Mouse (Mus musculus) hindbrain, postnatal 0 days (tissue): ENCODE measurements around the gene Rpl9-ps1. TPM values are rescaled to one million over a fixed set of nuclear protein-coding genes. Genes with fewer than 3 reads are reported as not detected.

Source experiments
- ATAC-seq: fragments of 200-750 bp; cut with Nextera tagmentation; 2 replicates; pipeline ENCODE4 v1.8.0; 2017; ENCODE audit warnings: mild to moderate bottlenecking, moderate TSS enrichment, moderate library complexity
- DNase-seq: peaks from one replicate; pipeline ENCODE4 v3.0.0-alpha.2; 2015; ENCODE audit warnings: low spot score
- H3K27ac ChIP-seq: fragments of 300-500 bp; sonication (generic); 2 replicates; pipeline ENCODE4 v1.5.1; 2014; ENCODE audit warnings: mild to moderate bottlenecking
- H3K27me3 ChIP-seq: fragments of 300-500 bp; sonication (generic); 2 replicates; pipeline ENCODE4 v1.6.1; 2014; ENCODE audit warnings: low read length, mixed read lengths; ENCODE audit not compliant: insufficient read depth
- H3K36me3 ChIP-seq: fragments of 300-500 bp; sonication (generic); 2 replicates; pipeline ENCODE4 v1.6.1; 2014; ENCODE audit warnings: low read length, mixed read lengths; ENCODE audit not compliant: insufficient read depth
- H3K4me1 ChIP-seq: fragments of 300-500 bp; sonication (generic); 2 replicates; pipeline ENCODE4 v1.6.1; 2014; ENCODE audit warnings: antibody characterized with exemption, low read length, mixed read lengths; ENCODE audit not compliant: insufficient read depth
- H3K4me2 ChIP-seq: fragments of 300-500 bp; sonication (generic); 2 replicates; pipeline ENCODE4 v1.6.1; 2014; ENCODE audit warnings: low read depth, mild to moderate bottlenecking, low read length, moderate library complexity, mixed read lengths
- H3K4me3 ChIP-seq: fragments of 300-500 bp; sonication (generic); 2 replicates; pipeline ENCODE4 v1.5.1; 2014; ENCODE audit warnings: low read length
- H3K9ac ChIP-seq: fragments of 300-500 bp; sonication (generic); replicated peaks from 2 replicates; pipeline ENCODE4 v1.6.1; 2014; ENCODE audit warnings: mild to moderate bottlenecking, low read length, moderate library complexity, mixed read lengths
- H3K9me3 ChIP-seq: fragments of 300-500 bp; sonication (generic); 2 replicates; pipeline ENCODE4 v1.6.1; 2016; ENCODE audit warnings: low read length, mixed read lengths
- CTCF ChIP-seq: IDR thresholded peaks from 2 replicates; pipeline ENCODE4 v1.5.1; 2016; ENCODE audit warnings: antibody characterized with exemption, control low read depth, low read depth
- WGBS: fragments of 180-500 bp; shearing (Covaris S2); extraction: QIAGEN DNeasy Blood & Tissue Kit; methylation state at CpG from one replicate; pipeline ENCODE4 v1.1.7; 2014; 5-methylcytosine and 5-hydroxymethylcytosine counted together
- polyA plus RNA-seq: library from polyadenylated mRNA; unstranded; fragments of >200 nt; fragmentation: Nextera tagmentation; extraction: Ambion mirVana; gene quantifications from 2 replicates; pipeline ENCODE4 v1.2.1, GENCODE M21; 2015
- total RNA-seq: library from RNA; depleted of rRNA; stranded (reverse); fragments of >200 nt; gene quantifications from 2 replicates; pipeline ENCODE4 v1.2.3, GENCODE M21; 2014

Gene Rpl9-ps1
- total and polyA plus RNA-seq, 2 experiments from 2014 or later, result not detected

- H3K4me2 ChIP-seq, result no peak overlapping the region
- no peak overlapping the region for H3K27ac ChIP-seq
- ATAC-seq (no peak), DNase-seq (no peak)
- H3K9ac ChIP-seq, result no peak overlapping the region
- H3K9me3 ChIP-seq, result no peaks in the 10 kb centered on the region
- H3K4me1 ChIP-seq, result no peaks in the 10 kb centered on the region
- H3K27me3 ChIP-seq, result no peaks in the 10 kb centered on the region
- no peak overlapping the region for H3K4me3 ChIP-seq
- WGBS, result 69% methylated on average over 3 of the region's 3 CpGs
- H3K36me3 ChIP-seq, result no peaks in the 10 kb centered on the region
- TF ChIP-seq CTCF, result no peak
Measured at GRCm38 (mm10) chr11:83639533-83639932, 5.9 kb downstream of the Rpl9-ps1 start.

DNA sequence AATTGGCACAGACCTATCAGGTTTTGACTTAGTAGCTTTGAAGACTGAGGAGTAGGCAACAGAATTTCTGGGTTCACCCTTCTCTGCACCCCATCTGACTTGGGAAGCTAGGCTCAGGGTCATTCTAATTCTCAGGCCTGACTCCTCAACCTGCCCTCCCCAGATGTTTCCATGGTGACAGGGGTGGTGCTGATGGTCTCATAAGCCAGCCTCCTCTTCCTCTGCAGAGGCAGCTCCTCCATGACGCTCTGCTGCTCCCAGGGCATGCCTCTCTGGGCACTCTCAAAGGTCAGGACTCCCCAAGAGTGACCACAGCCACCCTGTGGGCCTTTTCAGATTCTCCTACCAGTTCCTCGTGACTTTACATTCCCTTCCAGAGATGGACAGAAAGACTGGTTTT is 6.5 kb downstream of the Rpl9-ps1 start:
- no peak for ATAC-seq
- no peaks in the 10 kb centered on the region for H3K36me3 ChIP-seq
- H3K27me3 ChIP-seq, result no peaks in the 10 kb centered on the region
- no peaks in the 10 kb centered on the region for H3K4me1 ChIP-seq
- no peak overlapping the region for H3K27ac ChIP-seq
- no peaks in the 10 kb centered on the region for H3K9me3 ChIP-seq
- H3K9ac ChIP-seq, result no peak overlapping the region
- DNase-seq, result no peak
- no peak overlapping the region for H3K4me2 ChIP-seq
- no peak for TF ChIP-seq CTCF
- WGBS, result 50% methylated on average over 2 of the region's 2 CpGs
- H3K4me3 ChIP-seq, result no peak overlapping the region

DNA sequence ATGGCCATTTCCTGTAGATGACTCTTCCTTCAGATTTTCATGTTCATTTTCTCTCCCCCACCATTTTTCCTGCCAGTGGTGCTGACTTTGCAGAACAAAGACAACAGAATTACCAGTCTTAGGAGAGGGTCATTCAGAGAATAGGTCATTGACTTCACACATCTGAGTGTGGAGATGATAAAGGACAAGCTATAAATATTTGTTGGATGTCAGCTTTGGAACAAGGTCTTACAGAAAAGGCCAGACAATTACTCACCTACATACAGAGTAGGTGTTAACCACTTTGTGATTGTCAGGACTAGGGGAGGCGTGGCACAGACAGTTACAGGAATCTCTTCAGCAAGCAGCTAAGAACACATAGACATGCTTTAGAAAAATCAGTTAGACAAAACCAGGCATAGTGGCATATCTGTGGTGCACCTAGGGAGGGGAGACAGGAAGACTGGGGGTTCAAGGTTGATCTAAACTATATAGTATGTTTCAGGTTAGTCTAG is 8.6 kb downstream of the Rpl9-ps1 start:
- Histone ChIP-seq H3K27ac (no peak overlapping the region), H3K4me3 (no peak overlapping the region), H3K4me1 (no peaks in the 10 kb centered on the region), H3K9ac (no peak overlapping the region), H3K27me3 (no peaks in the 10 kb centered on the region), H3K4me2 (no peak overlapping the region), H3K9me3 (no peaks in the 10 kb centered on the region), H3K36me3 (no peaks in the 10 kb centered on the region)
- no peak for TF ChIP-seq CTCF
- ATAC-seq (no peak), DNase-seq (no peak)
- WGBS, result 97% methylated on average over 1 of the region's 1 CpGs

DNA sequence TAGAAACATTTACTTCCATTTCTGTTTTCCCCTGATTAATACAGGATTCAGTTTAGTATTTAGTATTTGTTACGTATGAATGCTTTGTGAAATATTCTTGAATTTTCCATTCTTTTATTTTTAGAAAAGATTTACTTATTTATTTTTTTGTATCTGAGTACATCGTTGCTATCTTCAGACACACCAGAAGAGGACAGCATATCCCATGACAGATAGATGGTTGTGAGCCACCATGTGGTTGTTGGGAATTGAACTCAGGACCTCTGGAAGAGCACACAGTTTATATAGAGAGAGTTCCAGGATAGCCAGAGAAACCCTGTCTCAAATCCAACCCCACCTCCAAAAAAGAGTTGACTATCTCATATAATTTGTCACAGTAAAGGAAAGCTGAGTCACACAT is 10.5 kb downstream of the Rpl9-ps1 start:
- Histone ChIP-seq H3K4me2 (no peak overlapping the region), H3K9me3 (no peaks in the 10 kb centered on the region), H3K27me3 (no peaks in the 10 kb centered on the region), H3K27ac (no peak overlapping the region), H3K9ac (no peak overlapping the region), H3K36me3 (no peaks in the 10 kb centered on the region), H3K4me3 (no peak overlapping the region), H3K4me1 (no peaks in the 10 kb centered on the region)
- ATAC-seq (no peak), DNase-seq (no peak)
- 90% methylated on average over 2 of the region's 2 CpGs for WGBS
- TF ChIP-seq CTCF, result no peak

GRCm38 (mm10) chr11:83634425-83634824 is 11.0 kb downstream of the Rpl9-ps1 start:
- Histone ChIP-seq H3K27me3 (no peaks in the 10 kb centered on the region), H3K4me2 (no peak overlapping the region), H3K27ac (no peak overlapping the region), H3K4me3 (no peak overlapping the region), H3K9ac (no peak overlapping the region), H3K9me3 (no peaks in the 10 kb centered on the region), H3K4me1 (no peaks in the 10 kb centered on the region), H3K36me3 (no peaks in the 10 kb centered on the region)
- TF ChIP-seq CTCF, result no peak
- 29% methylated on average over 4 of the region's 4 CpGs for WGBS
- peak; percentile 14 for DNase-seq
- ATAC-seq, result 0 out of 2 replicates have a peak, but pooled peaks have one; percentile 38

GRCm38 (mm10) chr11:83632744-83633143 is 12.7 kb downstream of the Rpl9-ps1 start:
- Histone ChIP-seq H3K27me3 (no peaks in the 10 kb centered on the region), H3K27ac (no peak overlapping the region), H3K4me3 (no peak overlapping the region), H3K36me3 (no peaks in the 10 kb centered on the region), H3K9ac (no peak overlapping the region), H3K4me2 (no peak overlapping the region), H3K4me1 (no peaks in the 10 kb centered on the region), H3K9me3 (no peaks in the 10 kb centered on the region)
- 71% methylated on average over 4 of the region's 4 CpGs for WGBS
- ATAC-seq, result no peak
- peak; percentile 32 for DNase-seq
- peak; percentile 48 for TF ChIP-seq CTCF

- ATAC-seq, result no peak
- Histone ChIP-seq H3K9ac (no peak overlapping the region), H3K4me2 (no peak overlapping the region), H3K4me1 (no peaks in the 10 kb centered on the region), H3K27me3 (no peaks in the 10 kb centered on the region), H3K27ac (no peak overlapping the region), H3K36me3 (no peaks in the 10 kb centered on the region), H3K9me3 (no peaks in the 10 kb centered on the region), H3K4me3 (no peak overlapping the region)
- DNase-seq, result no peak
- WGBS, result 82% methylated on average over 2 of the region's 2 CpGs
- no peak for TF ChIP-seq CTCF
Measured at GRCm38 (mm10) chr11:83631065-83631464, 14.4 kb downstream of the Rpl9-ps1 start.
